Mouse (Mus musculus): ENCODE results near the gene Gm4353. TPM values are rescaled to one million over a fixed set of nuclear protein-coding genes. Genes with fewer than 3 reads are reported as not detected.

The Gm4353 gene
- polyA plus RNA-seq, 1 experiment from 2014 or later, result 0.65 TPM

DNA sequence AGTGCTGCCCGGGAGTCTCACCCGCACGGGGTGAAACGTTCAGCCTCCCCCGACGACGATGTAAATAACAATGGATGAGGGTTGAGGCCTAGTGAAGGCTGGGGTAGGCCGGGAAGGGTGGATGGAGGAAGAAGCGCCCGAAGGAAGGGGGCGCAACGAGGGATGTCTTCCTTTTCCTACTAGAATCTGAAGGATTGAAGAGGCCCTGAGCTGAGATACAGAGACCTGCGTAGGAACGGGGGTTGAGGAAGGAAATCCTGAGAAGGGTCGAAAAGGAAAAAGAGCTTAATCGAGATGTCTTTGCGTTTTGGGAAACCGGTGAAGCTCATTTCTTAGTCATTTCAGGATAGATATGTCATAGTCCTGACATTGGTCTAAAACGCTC lies 9.0 kb upstream of the Gm4353 start:
- Histone ChIP-seq H3K4me2 (ENCODE audit: low read depth, low read length) (peak overlapping the region; percentile 84), H3K4me1 (ENCODE audit: control insufficient read depth, insufficient read depth, low read length) (peaks cover 10% of the 10 kb centered on the region), H3K27ac (ENCODE audit: low read length) (peak overlapping the region; percentile 85), H3K27me3 (replicated peaks; ENCODE audit: control insufficient read depth, insufficient read depth, low read length) (no peaks in the 10 kb centered on the region), H3K9me3 (ENCODE audit: control insufficient read depth, low read length) (no peaks in the 10 kb centered on the region), H3K9ac (ENCODE audit: low read depth, low read length) (peak overlapping the region; percentile 80), H3K4me3 (ENCODE audit: low read length) (peak overlapping the region; percentile 65), H3K36me3 (ENCODE audit: control insufficient read depth, insufficient read depth, low read length) (no peaks in the 10 kb centered on the region)
- WGBS, result 0% methylated on average over 19 of the region's 19 CpGs
- ATAC-seq, result peak; percentile 89

DNA sequence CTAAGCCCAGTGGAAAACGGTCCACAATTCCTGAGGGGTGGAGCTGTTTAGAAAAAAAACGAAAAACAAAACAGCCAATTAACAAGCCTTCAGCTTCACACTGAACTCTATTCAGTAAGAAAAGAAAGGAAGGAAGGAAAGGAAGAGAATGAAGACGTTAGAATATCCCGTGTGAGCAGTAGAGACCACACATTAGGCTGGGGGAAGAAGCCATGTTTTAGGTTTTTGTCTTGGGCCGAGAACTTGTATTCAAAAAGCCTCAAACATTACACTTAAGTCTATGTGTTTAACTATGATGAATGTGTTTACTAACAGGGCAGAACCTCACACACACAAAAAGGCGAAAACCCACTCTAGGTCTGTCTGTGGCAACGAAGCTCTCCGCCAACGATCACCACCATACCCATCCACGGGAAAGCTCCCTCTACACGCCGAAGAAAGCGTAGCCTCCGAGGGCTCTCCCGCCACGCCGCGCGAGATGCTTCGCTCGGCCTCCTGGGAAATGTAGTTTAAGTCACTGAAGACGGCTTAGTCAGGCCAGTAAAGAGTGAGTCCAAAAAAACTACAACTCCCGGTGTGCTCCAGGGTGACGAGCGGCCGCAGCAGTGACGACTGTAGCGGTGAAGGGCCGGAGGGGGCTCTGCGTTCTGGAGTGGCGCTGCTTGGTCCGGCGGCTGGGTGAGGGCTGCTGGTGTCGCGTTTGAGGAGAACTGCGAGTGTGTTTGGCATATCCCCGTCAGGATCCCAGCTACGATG lies 8.5 kb upstream of the Gm4353 start:
- ATAC-seq, result peak; percentile 100
- H3K9ac ChIP-seq (ENCODE audit: low read depth, low read length), result peak overlapping the region; percentile 80
- no peaks in the 10 kb centered on the region for H3K9me3 ChIP-seq (ENCODE audit: control insufficient read depth, low read length)
- peaks cover 10% of the 10 kb centered on the region for H3K4me1 ChIP-seq (ENCODE audit: control insufficient read depth, insufficient read depth, low read length)
- H3K27me3 ChIP-seq (replicated peaks; ENCODE audit: control insufficient read depth, insufficient read depth, low read length), result no peaks in the 10 kb centered on the region
- WGBS, result under 1% methylated on average over 38 of the region's 38 CpGs
- peak overlapping the region; percentile 84 for H3K4me2 ChIP-seq (ENCODE audit: low read depth, low read length)
- peak overlapping the region; percentile 85 for H3K27ac ChIP-seq (ENCODE audit: low read length)
- no peaks in the 10 kb centered on the region for H3K36me3 ChIP-seq (ENCODE audit: control insufficient read depth, insufficient read depth, low read length)
- peak overlapping the region; percentile 65 for H3K4me3 ChIP-seq (ENCODE audit: low read length)

DNA sequence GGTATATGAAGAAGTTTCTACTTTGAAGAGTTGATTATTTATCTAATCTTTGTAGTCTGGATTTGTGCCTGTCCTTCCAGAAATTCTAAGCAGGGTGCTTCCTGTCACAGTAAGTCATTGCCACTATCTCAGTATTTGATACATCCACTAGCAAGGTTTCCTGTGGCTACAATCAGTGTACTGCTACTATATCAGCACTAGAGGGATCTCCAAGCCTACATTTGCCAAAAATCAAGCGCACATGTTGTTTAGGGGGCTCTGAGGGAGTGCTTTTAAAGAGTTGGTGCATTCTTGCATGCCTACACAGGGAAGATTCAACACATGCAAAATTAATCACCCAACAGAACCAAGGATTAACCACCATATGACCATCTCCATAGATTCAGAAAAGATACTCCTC lies 23.7 kb downstream of the Gm4353 start:
- H3K4me3 ChIP-seq (ENCODE audit: low read length), result no peak overlapping the region
- H3K27ac ChIP-seq (ENCODE audit: low read length), result no peak overlapping the region
- H3K27me3 ChIP-seq (replicated peaks; ENCODE audit: control insufficient read depth, insufficient read depth, low read length), result no peaks in the 10 kb centered on the region
- WGBS, result 42% methylated on average over 1 of the region's 1 CpGs
- no peak overlapping the region for H3K4me2 ChIP-seq (ENCODE audit: low read depth, low read length)
- H3K36me3 ChIP-seq (ENCODE audit: control insufficient read depth, insufficient read depth, low read length), result no peaks in the 10 kb centered on the region
- ATAC-seq, result no peak
- no peaks in the 10 kb centered on the region for H3K9me3 ChIP-seq (ENCODE audit: control insufficient read depth, low read length)
- no peaks in the 10 kb centered on the region for H3K4me1 ChIP-seq (ENCODE audit: control insufficient read depth, insufficient read depth, low read length)
- no peak overlapping the region for H3K9ac ChIP-seq (ENCODE audit: low read depth, low read length)

DNA sequence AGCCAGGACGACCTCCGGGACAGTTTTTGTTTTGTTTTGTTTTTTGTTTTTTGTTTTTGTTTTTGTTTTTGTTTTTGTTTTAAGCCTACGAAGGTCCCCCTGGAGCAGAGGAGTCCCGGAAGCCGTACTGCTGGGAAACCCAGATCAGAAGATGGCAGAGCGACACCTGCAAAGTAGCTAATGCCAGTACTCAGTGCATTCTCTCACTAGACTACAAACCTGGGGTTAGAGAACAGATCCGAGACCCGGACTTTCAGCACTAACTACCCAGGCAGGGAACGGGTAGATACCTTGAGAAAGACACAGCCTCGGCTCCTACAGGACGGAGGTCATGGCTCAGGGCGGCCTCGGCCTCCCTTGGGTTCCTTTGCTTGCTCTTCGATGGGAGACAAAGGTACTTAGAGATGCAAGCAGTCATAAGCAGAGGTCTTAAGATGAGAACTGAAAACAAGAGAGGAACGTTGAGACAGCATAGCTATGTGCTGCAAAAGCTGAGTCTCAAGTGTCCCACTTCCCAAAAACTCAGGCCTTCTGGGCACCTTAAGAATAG lies 43.9 kb downstream of the Gm4353 start:
- Histone ChIP-seq H3K27me3 (replicated peaks; ENCODE audit: control insufficient read depth, insufficient read depth, low read length) (peaks cover 27% of the 10 kb centered on the region), H3K4me1 (ENCODE audit: control insufficient read depth, insufficient read depth, low read length) (peaks cover 9% of the 10 kb centered on the region), H3K4me3 (ENCODE audit: low read length) (peak overlapping the region; percentile 62), H3K9ac (ENCODE audit: low read depth, low read length) (no peak overlapping the region), H3K36me3 (ENCODE audit: control insufficient read depth, insufficient read depth, low read length) (no peaks in the 10 kb centered on the region), H3K4me2 (ENCODE audit: low read depth, low read length) (peak overlapping the region; percentile 100; the same call in 1 of the 2 replicates), H3K9me3 (ENCODE audit: control insufficient read depth, low read length) (no peaks in the 10 kb centered on the region), H3K27ac (ENCODE audit: low read length) (no peak overlapping the region)
- 27% methylated on average over 15 of the region's 15 CpGs for WGBS
- ATAC-seq, result peak; percentile 20; the same call in 1 of the 2 replicates

DNA sequence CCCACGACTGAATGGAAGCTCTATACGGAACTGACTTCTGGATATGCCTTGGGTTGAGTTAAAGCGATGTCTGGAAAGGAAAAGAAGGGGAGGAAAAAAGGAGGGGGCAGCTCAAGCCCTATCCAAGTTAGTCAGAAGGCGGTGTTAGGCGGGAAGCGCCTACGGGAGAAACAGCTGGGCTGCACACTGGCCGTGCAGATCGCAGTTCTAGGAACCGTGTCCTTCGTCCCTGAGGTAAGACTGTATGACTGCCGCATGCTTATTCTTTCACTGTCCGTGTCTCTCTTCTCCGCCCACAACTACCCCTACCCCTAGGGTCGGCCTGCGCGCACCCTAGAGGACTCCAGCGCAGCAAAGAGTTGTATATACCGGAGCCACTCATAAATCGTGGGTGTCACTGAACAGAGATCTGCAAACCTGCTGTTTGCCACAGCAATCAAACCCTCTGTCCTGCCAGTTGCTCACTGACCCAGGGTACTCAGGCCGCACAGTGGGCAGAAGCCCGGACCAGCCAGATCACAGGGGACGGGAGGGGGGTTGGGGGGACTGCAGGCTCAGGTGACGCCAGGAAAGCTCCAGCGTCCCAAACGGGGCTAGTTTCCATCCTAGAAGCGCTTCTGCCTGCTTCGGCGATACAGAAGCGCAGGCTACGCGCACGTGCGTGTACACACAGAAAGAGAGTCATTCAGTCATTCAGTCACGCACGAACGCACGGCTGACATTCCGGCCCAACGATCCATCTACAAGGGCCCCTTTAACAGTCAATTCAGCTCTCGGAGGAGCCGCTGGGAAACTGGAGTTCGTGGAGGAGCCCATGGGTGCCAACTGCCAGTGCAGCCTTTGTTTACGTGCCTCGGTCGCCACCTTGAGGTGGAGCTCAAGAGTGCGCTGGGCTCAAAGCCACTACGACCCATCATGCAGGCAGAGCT lies 44.6 kb downstream of the Gm4353 start:
- ATAC-seq, result peak; percentile 82
- H3K9me3 ChIP-seq (ENCODE audit: control insufficient read depth, low read length), result no peaks in the 10 kb centered on the region
- H3K4me1 ChIP-seq (ENCODE audit: control insufficient read depth, insufficient read depth, low read length), result peaks cover 9% of the 10 kb centered on the region
- no peaks in the 10 kb centered on the region for H3K36me3 ChIP-seq (ENCODE audit: control insufficient read depth, insufficient read depth, low read length)
- H3K9ac ChIP-seq (ENCODE audit: low read depth, low read length), result peak overlapping the region; percentile 64
- H3K4me2 ChIP-seq (ENCODE audit: low read depth, low read length), result peak overlapping the region; percentile 100
- peaks cover 32% of the 10 kb centered on the region for H3K27me3 ChIP-seq (replicated peaks; ENCODE audit: control insufficient read depth, insufficient read depth, low read length)
- H3K4me3 ChIP-seq (ENCODE audit: low read length), result peak overlapping the region; percentile 62
- under 1% methylated on average over 48 of the region's 48 CpGs for WGBS
- no peak overlapping the region for H3K27ac ChIP-seq (ENCODE audit: low read length)

DNA sequence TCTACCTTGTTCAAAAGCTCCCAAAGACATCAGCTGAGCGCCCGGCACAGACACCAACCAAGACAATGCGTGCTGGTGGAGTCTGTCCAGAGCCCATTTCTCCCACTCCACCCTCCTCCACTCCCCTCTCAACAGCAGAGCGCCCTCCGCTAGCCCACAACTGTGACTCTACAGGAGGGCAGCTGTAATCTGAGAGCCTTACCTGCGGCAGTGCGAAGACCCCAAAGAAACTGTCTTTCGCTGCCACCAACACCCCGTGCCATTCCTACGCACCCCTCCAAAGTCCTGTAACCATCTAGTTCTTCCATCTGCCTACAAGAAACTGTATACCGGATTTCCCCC lies 45.3 kb downstream of the Gm4353 start, which contains the start of gene 1110004F10Rik:
Gene 1110004F10Rik (plus strand): TSS at position 202 of the 342 bp plus-strand sequence.
- no peak within 1 kb of the TSS for H3K27ac ChIP-seq (ENCODE audit: low read length)
- H3K36me3 ChIP-seq (ENCODE audit: control insufficient read depth, insufficient read depth, low read length), result no peaks in the 10 kb centered on the region
- peak within 1 kb of the TSS; percentile 100 for H3K4me2 ChIP-seq (ENCODE audit: low read depth, low read length)
- peak within 1 kb of the TSS; percentile 62 for H3K4me3 ChIP-seq (ENCODE audit: low read length)
- no peaks in the 10 kb centered on the region for H3K9me3 ChIP-seq (ENCODE audit: control insufficient read depth, low read length)
- peak within 1 kb of the TSS; percentile 64 for H3K9ac ChIP-seq (ENCODE audit: low read depth, low read length)
- 2% methylated on average over 11 of the region's 11 CpGs for WGBS
- peaks cover 37% of the 10 kb centered on the region for H3K27me3 ChIP-seq (replicated peaks; ENCODE audit: control insufficient read depth, insufficient read depth, low read length)
- peaks cover 13% of the 10 kb centered on the region for H3K4me1 ChIP-seq (ENCODE audit: control insufficient read depth, insufficient read depth, low read length)
- 0 out of 2 replicates have a peak, but pooled peaks have one; percentile 13 for ATAC-seq

DNA sequence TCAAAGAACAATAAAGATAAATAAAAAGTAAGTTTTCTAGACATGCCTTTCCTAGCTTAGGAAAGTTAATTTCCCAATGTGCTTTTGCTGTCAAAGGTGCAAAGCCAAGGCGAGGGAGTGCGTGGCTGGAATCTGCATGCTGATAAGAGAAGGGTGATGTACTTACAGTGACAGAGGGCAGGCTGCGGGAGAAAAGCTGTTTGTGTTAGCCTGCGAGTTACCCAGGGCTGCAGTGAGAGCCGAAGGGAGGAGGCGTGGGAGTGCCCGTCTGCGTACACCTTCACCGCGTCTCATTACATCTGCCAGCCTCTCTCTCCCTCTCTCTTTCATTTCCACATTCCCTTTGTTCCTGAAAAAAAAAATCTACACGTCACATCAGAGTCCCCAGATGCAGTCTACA lies 45.9 kb downstream of the Gm4353 start, which contains the start of gene Sox6:
Gene Sox6 (minus strand): TSS at position 286 of the 400 bp plus-strand sequence.
- no peaks in the 10 kb centered on the region for H3K36me3 ChIP-seq (ENCODE audit: control insufficient read depth, insufficient read depth, low read length)
- H3K9ac ChIP-seq (ENCODE audit: low read depth, low read length), result peak within 1 kb of the TSS; percentile 64
- H3K9me3 ChIP-seq (ENCODE audit: control insufficient read depth, low read length), result no peaks in the 10 kb centered on the region
- peaks cover 13% of the 10 kb centered on the region for H3K4me1 ChIP-seq (ENCODE audit: control insufficient read depth, insufficient read depth, low read length)
- ATAC-seq, result no peak
- H3K4me3 ChIP-seq (ENCODE audit: low read length), result peak within 1 kb of the TSS; percentile 62
- H3K4me2 ChIP-seq (ENCODE audit: low read depth, low read length), result peak within 1 kb of the TSS; percentile 100
- H3K27ac ChIP-seq (ENCODE audit: low read length), result no peak within 1 kb of the TSS
- H3K27me3 ChIP-seq (replicated peaks; ENCODE audit: control insufficient read depth, insufficient read depth, low read length), result peaks cover 37% of the 10 kb centered on the region
- 3% methylated on average over 11 of the region's 11 CpGs for WGBS

DNA sequence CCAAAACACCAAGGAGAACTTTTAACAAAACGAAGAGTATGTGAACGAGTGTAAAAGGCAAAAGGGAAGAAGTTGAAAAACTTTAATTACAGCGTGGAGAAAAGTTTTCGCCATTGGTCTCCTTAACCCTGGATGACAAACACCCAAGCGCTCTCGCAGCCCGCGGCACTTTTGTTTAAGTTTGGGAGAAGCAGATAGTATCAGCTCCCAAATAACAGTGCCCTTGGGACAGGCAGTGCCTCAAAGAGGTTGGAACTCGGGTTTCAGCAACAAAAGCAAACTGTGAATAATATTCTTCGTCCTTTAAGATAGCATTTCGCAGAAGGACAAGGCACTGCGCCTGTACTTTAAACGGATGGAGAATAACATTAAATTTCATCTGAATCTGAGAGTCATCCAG lies 46.4 kb downstream of the Gm4353 start:
- ATAC-seq, result no peak
- Histone ChIP-seq H3K9ac (ENCODE audit: low read depth, low read length) (no peak overlapping the region), H3K9me3 (ENCODE audit: control insufficient read depth, low read length) (no peaks in the 10 kb centered on the region), H3K4me3 (ENCODE audit: low read length) (peak overlapping the region; percentile 11; the same call in 1 of the 2 replicates), H3K36me3 (ENCODE audit: control insufficient read depth, insufficient read depth, low read length) (no peaks in the 10 kb centered on the region), H3K4me2 (ENCODE audit: low read depth, low read length) (0 out of 2 replicates have a peak overlapping the region, but pooled peaks have one; percentile 8), H3K27me3 (replicated peaks; ENCODE audit: control insufficient read depth, insufficient read depth, low read length) (peaks cover 37% of the 10 kb centered on the region), H3K4me1 (ENCODE audit: control insufficient read depth, insufficient read depth, low read length) (peaks cover 13% of the 10 kb centered on the region), H3K27ac (ENCODE audit: low read length) (no peak overlapping the region)
- 3% methylated on average over 13 of the region's 13 CpGs for WGBS
